Mouse (Mus musculus): ENCODE measurements around the gene Olfr26. TPM values are rescaled to one million over a fixed set of nuclear protein-coding genes. Genes with fewer than 3 reads are reported as not detected.
"Not testable (repeated sequence)": the region's sequence is repeated elsewhere in the genome, so short reads cannot be mapped to it uniquely, and the experiment has no call there.

Gene Olfr26
- not detected in 2 replicates for polyA plus RNA-seq (2015; fragmentation: Nextera tagmentation; extraction: Ambion mirVana)

- Histone ChIP-seq H3K4me2 (no peak within 1 kb of the TSS), H3K36me3 (no peaks in the 10 kb centered on the region), H3K4me3 (replicated peaks) (no peak within 1 kb of the TSS), H3K27me3 (no peaks in the 10 kb centered on the region), H3K27ac (no peak within 1 kb of the TSS), H3K9me3 (replicated peaks) (no peaks in the 10 kb centered on the region), H3K4me1 (no peaks in the 10 kb centered on the region), H3K9ac (no peak within 1 kb of the TSS)
- no peak for ATAC-seq (replicated peaks; ENCODE audit: low FRiP score)
Measured at GRCm38 (mm10) chr9:38854760-38855159, at the start of gene Olfr26. Gene Olfr26, plus strand, starts transcription at chr9:38855060.

GRCm38 (mm10) chr9:38805696-38806095, 49.2 kb upstream of the Olfr26 start:
- no peak overlapping the region for H3K4me2 ChIP-seq
- H3K9me3 ChIP-seq (replicated peaks) = no peaks in the 10 kb centered on the region
- no peaks in the 10 kb centered on the region for H3K27me3 ChIP-seq
- ATAC-seq (replicated peaks; ENCODE audit: low FRiP score) = no peak
- H3K9ac ChIP-seq = no peak overlapping the region
- H3K36me3 ChIP-seq = no peaks in the 10 kb centered on the region
- no peak overlapping the region for H3K4me3 ChIP-seq (replicated peaks)
- H3K4me1 ChIP-seq = no peaks in the 10 kb centered on the region
- H3K27ac ChIP-seq = no peak overlapping the region

GRCm38 (mm10) chr9:38814314-38814713, 40.5 kb upstream of the Olfr26 start, which contains the start of gene Olfr922:
Gene Olfr922, plus strand, starts transcription at chr9:38814614.
- H3K27ac ChIP-seq = no peak within 1 kb of the TSS
- H3K9ac ChIP-seq = no peak within 1 kb of the TSS
- no peak within 1 kb of the TSS for H3K4me2 ChIP-seq
- no peak for ATAC-seq (replicated peaks; ENCODE audit: low FRiP score)
- no peaks in the 10 kb centered on the region for H3K4me1 ChIP-seq
- 72% methylated on average over 2 of the region's 2 CpGs for WGBS
- H3K4me3 ChIP-seq (replicated peaks) = no peak within 1 kb of the TSS
- H3K27me3 ChIP-seq = no peaks in the 10 kb centered on the region
- no peaks in the 10 kb centered on the region for H3K9me3 ChIP-seq (replicated peaks)
- H3K36me3 ChIP-seq = no peaks in the 10 kb centered on the region

DNA sequence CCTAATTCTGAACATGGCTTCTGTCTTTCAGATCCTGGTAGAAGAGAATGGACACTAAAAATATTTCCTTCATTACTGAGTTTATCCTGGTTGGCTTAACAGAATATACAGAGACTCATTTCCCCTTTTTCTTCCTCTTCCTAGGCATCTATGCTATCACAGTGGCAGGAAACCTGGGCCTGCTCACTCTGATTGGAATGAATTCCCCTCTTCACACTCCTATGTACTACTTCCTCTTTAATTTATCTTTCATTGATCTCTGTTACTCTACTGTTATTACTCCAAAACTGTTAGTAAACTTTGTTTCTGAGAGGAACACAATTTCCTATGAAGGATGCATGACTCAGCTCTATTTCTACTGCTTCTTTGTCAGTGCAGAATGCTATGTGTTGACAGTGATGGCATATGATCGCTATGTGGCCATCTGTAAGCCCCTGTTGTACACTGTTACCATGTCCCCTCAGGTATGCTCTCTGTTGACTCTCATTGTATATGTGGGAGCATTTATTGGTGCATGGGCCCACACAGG, 39.3 kb upstream of the Olfr26 start:
- Histone ChIP-seq H3K9me3 (replicated peaks) (no peaks in the 10 kb centered on the region), H3K36me3 (no peaks in the 10 kb centered on the region), H3K4me3 (replicated peaks) (no peak overlapping the region), H3K4me2 (no peak overlapping the region), H3K4me1 (no peaks in the 10 kb centered on the region), H3K27me3 (no peaks in the 10 kb centered on the region), H3K9ac (no peak overlapping the region), H3K27ac (no peak overlapping the region)
- ATAC-seq (replicated peaks; ENCODE audit: low FRiP score) = no peak
- 88% methylated on average over 1 of the region's 1 CpGs for WGBS

- ATAC-seq (replicated peaks; ENCODE audit: low FRiP score) = no peak
- no peaks in the 10 kb centered on the region for H3K4me1 ChIP-seq
- WGBS = 87% methylated on average over 1 of the region's 1 CpGs
Measured at GRCm38 (mm10) chr9:38826245-38826644, 28.6 kb upstream of the Olfr26 start, which contains the start of gene Olfr923. Gene Olfr923, plus strand, starts transcription at chr9:38826545.

DNA sequence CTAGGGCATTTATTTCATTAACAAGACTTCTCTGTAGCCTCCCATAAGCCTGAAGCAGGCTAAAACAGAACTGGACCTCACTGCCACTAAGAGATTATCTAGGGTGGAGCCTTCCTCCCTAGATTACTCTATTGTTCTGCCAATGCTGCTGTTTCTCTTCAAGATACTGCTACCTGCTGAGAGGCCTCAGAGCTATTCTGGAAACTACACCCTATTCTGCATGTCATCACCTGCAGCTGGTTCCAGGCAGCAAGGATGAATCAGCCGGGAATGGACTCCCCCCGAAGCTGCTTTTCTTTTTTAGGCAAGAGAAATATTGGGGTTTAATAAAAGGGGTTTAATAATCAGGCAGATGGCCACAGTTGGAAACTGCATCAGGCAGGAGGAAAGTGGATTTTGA, 21.8 kb upstream of the Olfr26 start:
- WGBS = 74% methylated on average over 2 of the region's 2 CpGs
- Histone ChIP-seq H3K4me1 (no peaks in the 10 kb centered on the region), H3K4me3 (replicated peaks) (no peak overlapping the region), H3K36me3 (no peaks in the 10 kb centered on the region), H3K27ac (no peak overlapping the region), H3K4me2 (no peak overlapping the region), H3K27me3 (no peaks in the 10 kb centered on the region), H3K9ac (no peak overlapping the region), H3K9me3 (replicated peaks) (no peaks in the 10 kb centered on the region)
- no peak for ATAC-seq (replicated peaks; ENCODE audit: low FRiP score)

More at GRCm38 (mm10) chr9:38826245-38826644, 28.6 kb upstream of the Olfr26 start, which contains the start of gene Olfr923:
- Histone ChIP-seq H3K4me2 (no peak within 1 kb of the TSS), H3K9me3 (replicated peaks) (no peaks in the 10 kb centered on the region), H3K36me3 (no peaks in the 10 kb centered on the region), H3K27me3 (no peaks in the 10 kb centered on the region), H3K4me3 (replicated peaks) (no peak within 1 kb of the TSS), H3K27ac (no peak within 1 kb of the TSS), H3K9ac (no peak within 1 kb of the TSS)

DNA sequence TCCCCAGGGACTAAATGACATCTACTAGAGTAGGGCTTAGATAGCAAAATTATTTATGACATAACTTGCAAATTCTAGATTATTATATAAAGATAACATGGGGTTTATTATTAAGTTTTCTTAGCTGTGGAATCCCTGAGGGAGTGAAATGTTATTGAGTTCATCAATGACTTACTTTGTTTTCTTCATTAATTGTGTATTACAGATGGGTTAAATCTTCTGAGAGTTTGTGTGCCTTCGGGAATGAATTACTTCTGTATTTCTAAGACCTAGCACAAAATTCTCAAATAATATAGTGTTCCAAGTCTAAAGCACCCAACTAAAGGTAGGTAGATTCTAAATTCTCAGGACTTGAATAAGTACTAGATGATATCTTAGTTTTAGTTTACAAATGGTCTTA, 10.7 kb upstream of the Olfr26 start, which contains the start of gene Olfr924:
Gene Olfr924 (plus strand): TSS at position 301 of the 400 bp plus-strand sequence.
- Histone ChIP-seq H3K27ac (no peak within 1 kb of the TSS), H3K9ac (no peak within 1 kb of the TSS), H3K27me3 (no peaks in the 10 kb centered on the region), H3K4me3 (replicated peaks) (no peak within 1 kb of the TSS), H3K36me3 (no peaks in the 10 kb centered on the region), H3K4me1 (no peaks in the 10 kb centered on the region), H3K4me2 (no peak within 1 kb of the TSS), H3K9me3 (replicated peaks) (no peaks in the 10 kb centered on the region)
- WGBS = 100% methylated on average over 1 of the region's 1 CpGs
- ATAC-seq (replicated peaks; ENCODE audit: low FRiP score) = no peak

- not testable (repeated sequence) for H3K4me3 ChIP-seq (replicated peaks); H3K27me3 ChIP-seq; H3K9me3 ChIP-seq (replicated peaks); H3K36me3 ChIP-seq; ATAC-seq (replicated peaks; ENCODE audit: low FRiP score); H3K27ac ChIP-seq; H3K4me2 ChIP-seq; H3K4me1 ChIP-seq; H3K9ac ChIP-seq
- WGBS = 41% methylated on average over 2 of the region's 2 CpGs
Measured at GRCm38 (mm10) chr9:38874880-38875279, 20.0 kb downstream of the Olfr26 start.

DNA sequence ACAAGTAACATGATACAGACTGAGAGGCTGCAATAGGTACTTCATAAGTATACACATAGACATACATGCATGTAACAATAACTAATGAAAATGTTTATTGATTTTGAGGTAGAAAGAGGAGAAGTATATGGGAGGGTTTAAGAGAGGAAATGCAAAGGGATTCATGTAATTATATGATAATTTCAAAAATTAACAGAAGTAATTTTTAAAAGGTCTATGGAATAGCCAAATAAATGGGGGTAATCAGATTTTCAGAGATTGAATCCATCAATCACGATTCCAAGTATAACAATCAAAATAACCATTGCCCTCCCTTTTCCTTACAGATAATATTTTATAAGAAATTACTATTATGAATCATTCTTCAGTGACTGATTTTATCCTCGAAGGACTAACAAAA, 22.0 kb downstream of the Olfr26 start, which contains the start of gene Olfr926:
Gene Olfr926 (plus strand): TSS at position 301 of the 400 bp plus-strand sequence.
- H3K36me3 ChIP-seq = no peaks in the 10 kb centered on the region
- ATAC-seq (replicated peaks; ENCODE audit: low FRiP score) = no peak
- no peak within 1 kb of the TSS for H3K27ac ChIP-seq
- H3K4me2 ChIP-seq = no peak within 1 kb of the TSS
- no peaks in the 10 kb centered on the region for H3K4me1 ChIP-seq
- H3K4me3 ChIP-seq (replicated peaks) = no peak within 1 kb of the TSS
- no peak within 1 kb of the TSS for H3K9ac ChIP-seq
- WGBS = 79% methylated on average over 2 of the region's 2 CpGs
- 0 out of 2 replicates have a peak, but pooled peaks cover 7% of the 10 kb centered on the region for H3K9me3 ChIP-seq (replicated peaks)
- no peaks in the 10 kb centered on the region for H3K27me3 ChIP-seq

Other genes with a start within 250 kb of the Olfr26 start
- not detected in 2 replicates for gene Olfr914, start 250.0 kb upstream of the Olfr26 start, polyA plus RNA-seq (2015; fragmentation: Nextera tagmentation; extraction: Ambion mirVana)
- not detected in 2 replicates for gene Olfr916, start 195.2 kb upstream of the Olfr26 start, polyA plus RNA-seq (2015; fragmentation: Nextera tagmentation; extraction: Ambion mirVana)
- gene Olfr917, start 189.2 kb upstream of the Olfr26 start, polyA plus RNA-seq (2015; fragmentation: Nextera tagmentation; extraction: Ambion mirVana) = not detected in 2 replicates
- gene Olfr918, start 180.5 kb upstream of the Olfr26 start, polyA plus RNA-seq (2015; fragmentation: Nextera tagmentation; extraction: Ambion mirVana) = not detected in 2 replicates
- not detected in 2 replicates for gene Olfr919, start 151.4 kb upstream of the Olfr26 start, polyA plus RNA-seq (2015; fragmentation: Nextera tagmentation; extraction: Ambion mirVana)
- gene Vwa5a, start 136.8 kb upstream of the Olfr26 start, polyA plus RNA-seq (2015; fragmentation: Nextera tagmentation; extraction: Ambion mirVana) = 17.2 and 21.2 TPM in 2 replicates
- gene Olfr920, start 102.8 kb upstream of the Olfr26 start, polyA plus RNA-seq (2015; fragmentation: Nextera tagmentation; extraction: Ambion mirVana) = 0.03 TPM in 1 of 2 replicates, not detected in the other
- gene Olfr921, start 82.0 kb upstream of the Olfr26 start, polyA plus RNA-seq (2015; fragmentation: Nextera tagmentation; extraction: Ambion mirVana) = not detected in 2 replicates
- not detected in 2 replicates for gene Olfr922, start 40.4 kb upstream of the Olfr26 start, polyA plus RNA-seq (2015; fragmentation: Nextera tagmentation; extraction: Ambion mirVana)
- not detected in 2 replicates for gene Olfr923, start 28.5 kb upstream of the Olfr26 start, polyA plus RNA-seq (2015; fragmentation: Nextera tagmentation; extraction: Ambion mirVana)
- not detected in 2 replicates for gene Olfr924, start 10.6 kb upstream of the Olfr26 start, polyA plus RNA-seq (2015; fragmentation: Nextera tagmentation; extraction: Ambion mirVana)
- not detected in 2 replicates for gene Olfr926, start 22.1 kb downstream of the Olfr26 start, polyA plus RNA-seq (2015; fragmentation: Nextera tagmentation; extraction: Ambion mirVana)
- gene Olfr930, start 74.7 kb downstream of the Olfr26 start, polyA plus RNA-seq (2015; fragmentation: Nextera tagmentation; extraction: Ambion mirVana) = not detected in 2 replicates
- not detected in 2 replicates for gene Olfr933, start 117.3 kb downstream of the Olfr26 start, polyA plus RNA-seq (2015; fragmentation: Nextera tagmentation; extraction: Ambion mirVana)
- gene Olfr934, start 133.3 kb downstream of the Olfr26 start, polyA plus RNA-seq (2015; fragmentation: Nextera tagmentation; extraction: Ambion mirVana) = not detected in 2 replicates
- gene Olfr935, start 144.6 kb downstream of the Olfr26 start, polyA plus RNA-seq (2015; fragmentation: Nextera tagmentation; extraction: Ambion mirVana) = not detected in 2 replicates
- not detected in 2 replicates for gene Olfr146, start 168.3 kb downstream of the Olfr26 start, polyA plus RNA-seq (2015; fragmentation: Nextera tagmentation; extraction: Ambion mirVana)
- gene Olfr937, start 209.9 kb downstream of the Olfr26 start, polyA plus RNA-seq (2015; fragmentation: Nextera tagmentation; extraction: Ambion mirVana) = not detected in 2 replicates
- not detected in 2 replicates for gene Olfr938, start 223.8 kb downstream of the Olfr26 start, polyA plus RNA-seq (2015; fragmentation: Nextera tagmentation; extraction: Ambion mirVana)

Data from kidney, embryonic 15.5 days (tissue).